Mouse (Mus musculus) left cerebral cortex, postnatal 10 days (tissue): ENCODE measurements around the gene Gls. TPM values are rescaled to one million over a fixed set of nuclear protein-coding genes. Genes with fewer than 3 reads are reported as not detected.

Experiments used
- DNase-seq, 2 experiments: peaks; one replicate each; pipeline ENCODE4 v3.0.0; 2021 to 2022; ENCODE audit warnings: low spot score in 2 of 2, mixed read lengths in 1 of 2; ENCODE audit errors: extremely low spot score in 1 of 2
- intact Hi-C: fragments of 180-260 bp; cut with DNase I; formaldehyde crosslinking; loops from one replicate; pipeline ENCODE4 v1.15.1; 2025
- total RNA-seq, 2 experiments: library from RNA; stranded (reverse); gene quantifications; 2 replicates each; pipeline ENCODE4 v1.2.3; 2021

Gene Gls
- total RNA-seq, 2 experiments from 2014 or later, result 289 to 297 TPM

DNA sequence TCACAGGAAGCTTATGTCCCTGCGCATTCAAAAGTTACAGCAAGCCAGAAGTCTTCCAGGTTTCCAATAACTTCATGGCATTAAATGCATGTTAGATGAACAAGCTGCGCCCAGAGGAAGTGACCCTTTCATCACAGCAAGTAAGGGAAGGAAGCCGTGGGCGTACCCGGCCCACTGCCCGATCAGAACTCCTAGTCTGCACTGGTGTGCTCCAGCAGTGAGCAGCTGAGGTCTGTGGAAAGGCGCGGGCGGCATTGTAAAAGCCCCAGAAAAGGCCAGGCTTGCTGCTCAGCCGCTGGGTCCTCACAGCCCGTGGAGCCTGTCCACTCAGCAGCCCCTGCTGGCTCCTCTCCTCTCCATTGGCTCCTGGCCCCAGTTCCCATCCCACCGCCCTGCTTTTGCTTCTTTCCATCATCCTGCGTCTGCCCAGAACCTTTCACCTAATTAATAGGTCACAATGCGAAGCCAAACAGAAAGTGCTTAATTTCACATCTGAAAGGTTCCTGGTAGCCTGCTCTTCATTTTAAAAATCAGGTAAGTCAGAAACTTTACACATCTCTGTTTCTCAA is 66.3 kb downstream of the Gls start:
- intact Hi-C loops, result no loop called here
- DNase-seq, result peak in 1 of 2 experiments; percentile 53

GRCm38 (mm10) chr1:52163707-52164457 is 69.2 kb downstream of the Gls start:
- DNase-seq, result no peak
- intact Hi-C loops, result no loop called here

- intact Hi-C loops, result no loop called here
- no peak for DNase-seq
These were observed 71.9 kb downstream of the Gls start for GRCm38 (mm10) chr1:52161151-52161550.

DNA sequence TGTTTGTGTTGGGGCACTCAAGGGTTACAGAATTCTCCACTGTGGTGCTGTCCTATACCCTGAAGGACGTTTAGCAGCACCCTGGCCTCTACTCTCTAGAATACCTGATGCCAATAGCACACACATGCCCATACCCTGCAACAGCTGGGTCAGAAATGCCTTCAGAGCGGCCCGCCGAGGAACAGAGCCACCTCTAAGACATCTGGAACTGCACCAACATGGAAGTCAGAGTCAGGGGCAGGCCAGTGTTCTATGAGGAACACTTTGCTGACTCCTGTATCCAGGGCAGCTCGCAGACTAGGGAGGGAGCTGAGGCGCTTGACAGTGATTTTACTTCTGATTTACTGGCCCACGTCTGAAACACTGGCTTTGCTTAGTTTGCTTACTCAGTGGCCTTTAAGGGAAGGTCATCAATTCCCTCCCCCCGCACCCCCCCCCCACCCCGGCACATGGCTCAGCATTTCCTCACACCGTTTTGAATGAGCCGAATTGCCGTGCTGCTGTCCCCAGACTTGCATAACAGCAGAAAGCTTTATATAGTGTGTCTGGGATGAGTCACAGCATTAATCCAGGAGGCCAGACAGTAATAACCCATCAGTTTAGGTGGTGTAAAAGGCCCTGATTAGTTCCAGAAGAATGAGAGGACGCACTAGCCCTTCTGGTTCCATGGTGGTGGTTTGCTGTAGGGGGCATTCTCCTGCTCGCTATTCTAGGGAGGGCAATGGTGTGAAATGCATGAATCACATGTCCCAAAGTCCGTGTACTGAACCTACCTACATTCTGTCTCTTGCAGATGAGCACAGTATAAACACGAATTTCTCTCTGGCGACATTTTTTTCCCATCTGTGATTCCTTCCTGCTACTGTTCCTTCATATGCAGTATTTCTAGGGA is 74.3 kb downstream of the Gls start:
- no peak for DNase-seq
- intact Hi-C loops, result no loop called here

DNA sequence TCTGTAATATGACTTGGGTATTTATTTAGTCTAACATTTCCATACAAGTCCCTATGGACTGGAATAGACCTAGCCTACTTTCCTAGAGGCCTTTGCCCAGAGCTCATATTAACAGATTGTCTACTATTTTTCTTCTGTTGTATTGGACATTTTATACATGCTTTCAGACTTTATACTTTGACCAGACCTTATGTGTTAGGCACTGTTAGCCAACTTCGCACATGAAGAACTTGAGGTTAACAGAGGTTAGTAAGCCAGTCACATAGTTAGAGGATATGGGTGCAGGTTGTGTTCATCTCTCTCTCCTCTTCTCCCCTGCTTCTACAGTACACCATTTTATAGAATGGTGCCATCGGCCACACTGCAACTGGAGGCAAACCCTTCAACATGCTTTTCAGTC is 75.0 kb downstream of the Gls start:
- intact Hi-C loops, result no loop called here
- DNase-seq, result no peak

GRCm38 (mm10) chr1:52156351-52156750 is 76.7 kb downstream of the Gls start:
- no peak for DNase-seq
- intact Hi-C loops, result no loop called here

GRCm38 (mm10) chr1:52154890-52155289 is 78.1 kb downstream of the Gls start:
- DNase-seq, result no peak
- intact Hi-C loops, result no loop called here

DNA sequence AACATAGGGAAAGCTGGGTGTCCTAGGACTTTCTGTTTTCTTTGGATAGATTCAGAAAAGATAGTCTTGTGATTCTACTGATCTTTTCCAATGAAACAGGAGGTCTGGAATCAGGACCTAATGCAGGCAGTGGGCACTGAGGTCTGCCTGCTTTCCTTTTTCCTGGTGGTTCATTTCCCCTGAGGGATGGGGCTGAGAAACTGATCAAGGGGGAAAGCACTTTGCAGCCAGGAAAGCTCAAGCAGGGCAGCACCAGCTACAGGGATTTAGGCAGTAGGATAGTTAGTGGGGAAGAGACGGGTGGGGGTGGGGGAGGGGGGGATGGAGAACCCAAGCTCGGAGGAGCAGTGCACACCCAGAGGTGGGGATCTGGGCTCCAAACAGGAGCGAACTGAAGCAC is 80.1 kb downstream of the Gls start:
- intact Hi-C loops, result no loop called here
- DNase-seq, result no peak

DNA sequence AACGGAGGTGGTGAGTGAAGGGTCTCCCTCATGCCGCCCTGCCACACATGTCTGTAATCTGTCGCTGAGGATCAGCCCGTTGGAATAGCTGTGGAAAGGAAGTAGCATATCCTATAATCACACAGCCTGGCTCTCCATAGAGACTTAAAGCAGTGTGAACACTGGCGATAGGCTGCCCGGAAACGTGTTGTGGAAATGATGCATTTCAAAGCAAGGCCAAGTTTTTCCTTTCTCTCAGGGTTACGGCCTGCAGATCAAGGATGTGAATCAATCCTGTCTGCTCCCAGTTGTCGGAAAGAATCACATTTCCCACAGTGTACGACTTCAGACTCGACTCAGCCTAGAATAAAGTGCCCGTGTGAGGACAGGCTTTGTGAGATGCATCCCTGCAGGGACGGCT is 80.7 kb downstream of the Gls start:
- DNase-seq, result no peak
- intact Hi-C loops, result no loop called here

GRCm38 (mm10) chr1:52151166-52151565 is 81.9 kb downstream of the Gls start:
- intact Hi-C loops, result no loop called here
- DNase-seq, result no peak

DNA sequence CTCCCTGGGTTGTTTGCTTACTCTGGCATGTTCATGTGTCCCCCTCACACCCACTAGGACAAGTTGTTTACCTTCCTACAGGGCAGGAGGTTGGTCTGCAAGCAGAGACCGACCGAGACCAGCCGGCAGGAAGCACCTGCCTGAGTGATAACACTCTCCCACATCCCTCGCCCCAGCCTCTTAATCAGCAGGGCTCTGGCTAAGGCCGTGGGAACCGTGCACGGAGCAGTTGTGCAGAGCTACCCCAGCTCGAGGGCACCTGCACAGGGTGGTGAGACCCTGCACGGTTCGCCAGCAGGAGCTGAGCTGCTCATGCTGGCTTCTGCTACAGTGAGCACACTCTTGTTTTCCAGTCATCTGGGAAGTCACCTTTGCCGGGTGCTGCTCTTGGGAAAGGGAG is 82.4 kb downstream of the Gls start:
- peak in 1 of 2 experiments; percentile 66 for DNase-seq
- intact Hi-C loops, result no loop called here

- DNase-seq, result peak; percentile 50 to 66
- intact Hi-C loops, result loop anchor here (5.0 to 10.0 kb wide), 3 partner anchors 117 to 485 kb away; partner anchors contain the start of gene Nemp2
These were observed 83.1 kb downstream of the Gls start for GRCm38 (mm10) chr1:52149934-52150346.

GRCm38 (mm10) chr1:52148696-52149095 is 84.3 kb downstream of the Gls start:
- intact Hi-C loops, result loop anchor here (5.0 to 10.0 kb wide), 3 partner anchors 119 to 486 kb away; partner anchors contain the start of gene Nemp2
- DNase-seq, result no peak

GRCm38 (mm10) chr1:52148178-52148577 is 84.9 kb downstream of the Gls start:
- no peak for DNase-seq
- intact Hi-C loops, result loop anchor here (5.0 to 10.0 kb wide), 3 partner anchors 119 to 487 kb away; partner anchors contain the start of gene Nemp2

DNA sequence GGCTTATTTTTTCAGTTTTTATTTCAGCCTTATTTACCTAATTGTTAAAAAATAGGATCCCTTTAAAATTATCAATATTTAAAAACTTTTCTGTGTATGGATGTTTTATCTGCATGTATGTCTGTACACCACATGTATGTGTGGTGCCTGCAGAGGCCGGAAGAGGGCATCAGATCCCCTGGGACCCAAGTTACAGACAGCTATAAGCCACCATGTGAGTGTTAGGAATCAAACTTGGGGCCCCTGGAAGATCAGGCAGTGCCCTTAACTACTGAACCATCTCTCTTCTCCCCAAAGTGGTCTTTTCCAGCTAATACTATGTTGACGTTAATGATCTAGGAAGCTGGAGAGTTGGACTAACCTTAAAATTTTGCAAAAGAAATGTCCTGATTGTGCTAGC is 85.6 kb downstream of the Gls start:
- no peak for DNase-seq

GRCm38 (mm10) chr1:52146214-52146970 is 86.6 kb downstream of the Gls start:
- DNase-seq, result peak; percentile 53 to 72
- intact Hi-C loops, result loop anchor here (5.0 to 10.0 kb wide), 3 partner anchors 121 to 488 kb away; partner anchors contain the start of gene Nemp2

More for the DNA sequence above, 85.6 kb downstream of the Gls start:
- intact Hi-C loops, result loop anchor here (5.0 to 10.0 kb wide), 3 partner anchors 120 to 487 kb away; partner anchors contain the start of gene Nemp2

DNA sequence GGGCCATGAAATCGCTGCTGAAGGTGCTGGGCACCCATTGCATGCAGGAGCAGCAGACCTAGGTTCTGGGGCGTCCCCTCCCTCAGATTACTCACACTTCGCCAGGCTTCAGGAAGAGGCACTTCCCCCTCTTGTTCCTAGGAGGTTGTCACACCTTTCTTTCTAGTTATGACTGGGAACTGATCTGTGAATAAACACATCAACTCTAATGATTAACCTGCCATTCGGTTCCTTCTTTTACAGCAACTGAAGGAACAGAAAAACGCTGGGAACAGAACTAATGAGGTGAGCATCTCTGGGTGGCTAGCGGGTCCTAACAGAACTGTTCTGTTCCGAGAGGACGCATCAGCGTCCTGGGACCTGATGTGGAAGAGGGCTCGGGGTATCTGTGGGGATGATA is 88.1 kb downstream of the Gls start:
- no peak for DNase-seq
- intact Hi-C loops, result loop anchor here (5.0 to 10.0 kb wide), 3 partner anchors 122 to 490 kb away; partner anchors contain the start of gene Nemp2

GRCm38 (mm10) chr1:52143596-52144156 is 89.4 kb downstream of the Gls start:
- intact Hi-C loops, result loop anchor here (10.0 kb wide), 1 partner anchor 491 kb away; the partner anchor contains the start of gene Nemp2
- DNase-seq, result no peak
